Mouse (Mus musculus) C2C12 (cell line): ENCODE results near the gene Zcchc8. TPM values are rescaled to one million over a fixed set of nuclear protein-coding genes. Genes with fewer than 3 reads are reported as not detected.

Experiments
- H3K27me3 ChIP-seq: one replicate; pipeline ENCODE4 v1.6.1; 2011; ENCODE audit not compliant: control insufficient read depth, insufficient read depth, insufficient read length
- H3K36me3 ChIP-seq: one replicate; pipeline ENCODE4 v1.6.1; 2011; ENCODE audit not compliant: control insufficient read depth, insufficient read depth
- H3K4me3 ChIP-seq: one replicate; pipeline ENCODE4 v1.5.1; 2011; ENCODE audit warnings: mild to moderate bottlenecking, control low read depth; ENCODE audit not compliant: poor library complexity, insufficient read depth, severe bottlenecking
- H3K79me2 ChIP-seq: one replicate; pipeline ENCODE4 v1.6.1; 2011; ENCODE audit not compliant: control insufficient read depth, insufficient read depth
- H3K79me3 ChIP-seq: one replicate; pipeline ENCODE4 v1.6.1; 2011; ENCODE audit warnings: low read depth, control low read depth
- H3ac ChIP-seq: one replicate; pipeline ENCODE3; 2011; ENCODE audit warnings: low read depth; ENCODE audit not compliant: control insufficient read depth, insufficient read length
- CEBPB ChIP-seq: IDR thresholded peaks from one replicate; pipeline ENCODE4 v1.6.1; 2011; ENCODE audit warnings: low read depth, mild to moderate bottlenecking, control low read depth, moderate library complexity
- CTCF ChIP-seq: IDR thresholded peaks from one replicate; pipeline ENCODE4 v1.5.1; 2011; ENCODE audit not compliant: control insufficient read depth, insufficient read depth, insufficient read length
- FOSL1 ChIP-seq: IDR thresholded peaks from one replicate; pipeline ENCODE4 v1.8.0; 2011; ENCODE audit warnings: mild to moderate bottlenecking, low read length; ENCODE audit not compliant: poor library complexity, insufficient read depth, severe bottlenecking
- MAX ChIP-seq: IDR thresholded peaks from one replicate; pipeline ENCODE4 v1.6.1; 2011; ENCODE audit warnings: mild to moderate bottlenecking, control low read depth
- MYOD1 ChIP-seq: IDR thresholded peaks from one replicate; pipeline ENCODE4 v1.6.1; 2011; ENCODE audit warnings: low read depth; ENCODE audit not compliant: control insufficient read depth, insufficient read length
- MYOG ChIP-seq: IDR thresholded peaks from one replicate; pipeline ENCODE4 v1.6.1; 2011; ENCODE audit not compliant: control insufficient read depth, insufficient read length; ENCODE audit errors: extremely low read depth
- USF1 ChIP-seq: IDR thresholded peaks from one replicate; pipeline ENCODE4 v1.6.1; 2011; ENCODE audit warnings: low read depth, mild to moderate bottlenecking, control low read depth, moderate library complexity
- polyA plus RNA-seq: library from polyadenylated mRNA; unstranded; fragments of >200 nt; fragmentation: generic; extraction: Trizol; gene quantifications from one replicate; pipeline ENCODE4 v1.2.1, GENCODE M21; 2012; ENCODE audit warnings: missing spikeins

The Zcchc8 gene
- polyA plus RNA-seq, 1 experiment = 16.7 TPM

DNA sequence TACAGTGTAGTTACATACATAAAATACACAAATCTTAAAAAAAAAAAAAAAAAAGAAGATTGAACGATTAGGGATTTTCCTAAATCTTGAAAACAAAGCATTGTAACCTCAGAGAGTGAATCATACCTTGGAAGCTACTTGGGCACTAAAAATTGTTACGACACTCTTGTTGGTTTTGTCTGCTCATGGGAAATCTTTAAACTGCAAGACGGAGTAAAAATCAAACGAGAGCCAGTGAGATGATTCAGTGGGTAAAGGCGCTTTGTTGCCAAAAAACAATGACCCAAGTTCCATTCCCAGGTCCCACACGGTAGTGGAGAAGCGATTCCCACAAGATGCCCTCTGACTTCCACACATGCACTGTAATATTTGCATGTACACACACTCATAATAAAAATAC, 24.7 kb downstream of the Zcchc8 start:
- peaks cover 32% of the 10 kb centered on the region for H3K36me3 ChIP-seq
- no peaks in the 10 kb centered on the region for H3K27me3 ChIP-seq
- TF ChIP-seq FOSL1 (no peak), MYOG (no peak), USF1 (no peak), CEBPB (peak; percentile 83), MYOD1 (no peak), CTCF (no peak), MAX (no peak)
- H3ac ChIP-seq = no peak overlapping the region
- peaks cover 4% of the 10 kb centered on the region for H3K79me3 ChIP-seq
- H3K4me3 ChIP-seq = no peak overlapping the region
- H3K79me2 ChIP-seq = peaks cover 16% of the 10 kb centered on the region

DNA sequence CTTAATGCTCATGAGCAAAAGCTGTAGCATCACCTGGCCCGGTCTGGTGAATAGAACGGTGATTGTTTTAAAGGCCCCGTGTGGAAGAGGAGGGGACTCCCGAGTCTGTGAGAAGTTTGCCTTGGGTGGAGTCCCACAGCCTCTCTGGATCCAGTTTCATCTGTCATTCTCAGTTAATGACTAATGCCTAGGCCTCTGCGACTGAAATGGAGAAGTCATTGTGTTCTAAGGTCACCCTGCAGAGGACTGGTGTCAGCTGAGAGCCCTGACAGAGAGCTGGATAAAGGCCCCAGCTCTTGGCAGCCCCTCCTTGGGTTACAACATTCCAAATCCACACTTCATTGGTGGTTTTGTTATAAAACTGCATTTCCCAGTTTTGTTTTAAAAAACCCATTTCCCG, 26.4 kb downstream of the Zcchc8 start:
- H3K4me3 ChIP-seq = no peak overlapping the region
- peaks cover 16% of the 10 kb centered on the region for H3K36me3 ChIP-seq
- no peak for TF ChIP-seq FOSL1
- no peak for TF ChIP-seq USF1
- TF ChIP-seq MAX = no peak
- no peak for TF ChIP-seq CTCF
- no peak for TF ChIP-seq MYOD1
- no peak for TF ChIP-seq MYOG
- TF ChIP-seq CEBPB = no peak
- no peaks in the 10 kb centered on the region for H3K27me3 ChIP-seq
- no peak overlapping the region for H3ac ChIP-seq
- H3K79me3 ChIP-seq = peaks cover 4% of the 10 kb centered on the region
- H3K79me2 ChIP-seq = peaks cover 10% of the 10 kb centered on the region

DNA sequence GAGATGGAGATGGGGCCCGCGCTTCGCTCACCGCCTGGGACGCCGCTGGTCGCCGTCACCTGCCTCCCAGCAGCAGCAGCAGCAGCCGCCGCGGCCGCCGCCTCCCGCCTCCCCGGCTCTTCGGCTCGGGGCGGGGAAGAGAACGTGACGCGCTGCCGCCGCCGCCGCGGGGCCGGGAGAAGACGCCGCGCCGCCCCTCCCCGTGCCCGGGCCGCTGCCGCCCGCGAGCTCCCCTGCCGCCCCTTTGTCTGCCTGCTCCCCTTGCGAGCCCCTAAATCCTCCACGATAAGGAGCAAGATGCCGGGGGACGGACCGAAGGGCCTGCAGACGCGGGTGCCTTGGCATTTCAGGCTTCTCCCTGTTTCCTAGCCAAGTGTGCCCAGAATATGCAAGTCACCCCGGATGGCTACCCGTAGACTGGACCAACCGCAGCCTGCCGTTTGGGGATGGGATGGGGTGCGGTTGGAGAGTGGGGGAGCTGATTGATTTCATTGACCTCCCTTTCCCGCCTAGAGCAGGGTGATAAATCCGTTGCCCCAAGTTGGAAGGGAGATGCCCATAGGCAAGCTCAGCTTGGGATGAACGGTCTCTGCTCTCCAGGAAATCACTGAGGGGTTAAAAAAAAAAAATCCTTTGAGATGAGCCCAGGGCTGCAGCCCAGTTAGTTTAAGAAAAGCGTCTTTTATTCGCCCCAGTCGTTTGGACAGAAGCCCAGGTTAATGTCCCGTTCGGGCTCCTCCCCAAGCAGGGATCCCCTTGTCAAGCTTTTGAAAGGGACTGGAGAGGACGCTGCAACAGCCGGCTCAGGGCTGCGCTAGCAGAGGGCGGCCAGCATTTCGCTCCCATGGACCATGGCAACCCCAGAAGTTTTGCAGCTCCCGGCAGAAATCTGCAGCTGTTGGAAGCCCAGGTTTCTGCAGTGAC, 36.4 kb downstream of the Zcchc8 start, which contains the start of gene Clip1:
Gene Clip1, minus strand, starts transcription at position 398 of the 924 bp plus-strand sequence.
- H3K4me3 ChIP-seq = peak within 1 kb of the TSS; percentile 75
- H3K36me3 ChIP-seq = no peaks in the 10 kb centered on the region
- H3K79me2 ChIP-seq = peaks cover 32% of the 10 kb centered on the region
- peaks cover 24% of the 10 kb centered on the region for H3K79me3 ChIP-seq
- no peaks in the 10 kb centered on the region for H3K27me3 ChIP-seq
- TF ChIP-seq USF1 = no peak
- no peak for TF ChIP-seq MAX
- TF ChIP-seq MYOG = no peak
- TF ChIP-seq FOSL1 = no peak
- no peak for TF ChIP-seq CEBPB
- TF ChIP-seq MYOD1 = no peak
- TF ChIP-seq CTCF = no peak
- peak within 1 kb of the TSS; percentile 69 for H3ac ChIP-seq

DNA sequence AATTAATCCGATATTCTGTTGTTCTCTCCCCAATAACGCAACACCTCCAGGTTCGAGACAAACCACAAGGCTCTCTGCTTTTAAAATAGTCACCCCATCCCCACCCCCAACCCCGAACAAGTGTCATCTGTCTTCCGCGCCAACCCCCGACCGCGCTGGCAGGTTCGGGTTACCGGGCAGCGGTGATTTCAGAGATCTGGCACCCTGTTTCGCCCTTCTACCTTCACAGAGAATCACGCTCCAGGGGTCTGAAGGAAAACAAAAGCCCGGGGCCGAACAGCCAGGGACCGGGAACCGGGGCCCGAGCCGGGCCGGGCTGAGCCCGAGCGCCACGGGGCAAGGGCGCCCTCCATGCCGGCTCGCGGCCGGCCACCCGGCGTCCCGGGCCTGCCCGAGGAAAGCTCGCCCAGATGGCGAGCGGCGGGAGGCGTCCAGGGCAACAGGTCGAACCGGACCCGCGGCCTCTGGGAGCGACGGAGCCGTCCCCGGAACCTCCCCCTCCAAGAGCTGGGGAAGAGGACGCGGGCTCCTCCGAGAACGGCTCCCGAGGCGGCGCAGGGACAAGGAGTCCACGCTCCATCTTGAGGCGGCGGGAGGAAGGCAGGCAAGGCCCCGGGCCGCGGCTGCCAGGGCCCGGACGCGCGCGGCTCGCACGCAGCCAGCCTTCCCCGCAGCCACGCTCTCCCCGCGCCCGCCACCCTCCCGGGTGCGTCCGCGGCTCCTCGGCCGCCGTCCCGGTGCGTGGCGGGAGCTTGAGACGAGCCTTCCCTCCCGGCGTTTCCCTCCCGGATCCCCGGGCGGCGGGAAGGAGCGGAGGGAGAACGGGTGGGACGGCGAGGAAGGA, 37.3 kb downstream of the Zcchc8 start:
- Histone ChIP-seq H3K36me3 (no peaks in the 10 kb centered on the region), H3K27me3 (no peaks in the 10 kb centered on the region), H3ac (peak overlapping the region; percentile 69), H3K79me2 (peaks cover 41% of the 10 kb centered on the region), H3K4me3 (peak overlapping the region; percentile 75), H3K79me3 (peaks cover 32% of the 10 kb centered on the region)
- TF ChIP-seq FOSL1 (no peak), MYOD1 (no peak), CEBPB (no peak), USF1 (no peak), MYOG (no peak), MAX (no peak), CTCF (no peak)

DNA sequence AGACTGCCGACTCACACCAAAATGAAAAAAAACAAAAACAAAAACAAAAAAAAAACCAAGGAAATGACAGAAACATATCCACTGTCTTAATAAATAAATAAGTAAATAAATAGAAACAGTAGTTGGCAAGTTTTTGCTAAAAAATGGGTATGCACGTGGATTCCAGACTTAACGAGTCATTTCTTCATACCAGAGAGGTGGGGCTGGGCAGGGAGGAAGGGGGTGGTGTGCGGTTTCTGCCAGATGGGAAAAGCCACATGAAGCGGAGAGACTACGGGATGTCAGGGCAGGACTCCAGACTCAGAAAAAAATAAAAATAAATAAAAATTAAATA, 37.9 kb downstream of the Zcchc8 start:
- Histone ChIP-seq H3K79me3 (peaks cover 38% of the 10 kb centered on the region), H3ac (no peak overlapping the region), H3K79me2 (peaks cover 47% of the 10 kb centered on the region), H3K4me3 (peak overlapping the region; percentile 75), H3K27me3 (no peaks in the 10 kb centered on the region), H3K36me3 (no peaks in the 10 kb centered on the region)
- no peak for TF ChIP-seq MYOG
- TF ChIP-seq CTCF = no peak
- TF ChIP-seq CEBPB = no peak
- no peak for TF ChIP-seq MYOD1
- TF ChIP-seq FOSL1 = no peak
- no peak for TF ChIP-seq USF1
- peak; percentile 51 for TF ChIP-seq MAX
